Mouse (Mus musculus) CH12F3 (cell line): ENCODE results near the gene Mrps27.

Experiments
- in situ Hi-C: fragments of 300-500 bp; cut with MboI; formaldehyde crosslinking; loops from 2 replicates; pipeline ENCODE4 v1.14.3; 2020; ENCODE audit warnings: low sequenced_read_pairs

Mrps27 gene

DNA sequence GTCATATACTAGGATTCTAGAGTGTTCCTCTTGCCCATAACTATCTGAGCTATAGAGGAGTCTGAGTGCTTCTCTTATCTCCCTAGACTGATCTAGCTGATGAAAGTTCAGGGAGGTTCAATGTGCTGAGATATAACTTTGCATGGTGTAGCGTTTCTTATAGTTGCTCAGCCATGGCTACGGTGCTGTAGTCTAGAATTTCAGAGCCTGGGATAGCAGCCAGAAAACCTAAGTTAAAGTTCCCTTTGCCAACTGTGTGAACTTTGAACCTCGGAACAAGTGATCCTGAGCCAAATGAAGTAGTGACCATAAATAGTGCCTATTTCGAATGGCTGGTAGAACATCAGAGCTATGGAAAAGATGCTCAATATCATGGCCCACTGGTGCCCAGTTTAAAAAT lies 115.0 kb downstream of the Mrps27 start:
- in situ Hi-C loops, result no loop called here

DNA sequence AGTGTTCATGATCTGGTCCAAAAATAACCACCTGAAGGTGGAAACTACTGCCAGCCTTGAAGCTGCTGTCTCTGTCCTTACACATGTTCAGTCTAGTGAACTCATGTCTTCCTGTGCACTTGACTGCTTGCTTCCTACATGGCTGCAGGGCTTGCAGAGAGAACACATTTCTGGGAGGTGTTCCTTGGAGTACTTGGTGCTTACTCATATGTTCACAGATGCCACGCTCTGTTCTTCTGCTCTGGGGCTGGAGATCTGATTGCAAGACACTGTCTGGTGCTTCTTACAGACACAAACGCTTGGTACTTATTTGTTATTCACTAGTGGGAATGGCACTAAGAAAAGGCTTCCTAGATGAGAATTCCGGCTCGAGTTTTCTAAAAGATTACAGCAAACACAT lies 117.3 kb downstream of the Mrps27 start:
- in situ Hi-C loops, result no loop called here

DNA sequence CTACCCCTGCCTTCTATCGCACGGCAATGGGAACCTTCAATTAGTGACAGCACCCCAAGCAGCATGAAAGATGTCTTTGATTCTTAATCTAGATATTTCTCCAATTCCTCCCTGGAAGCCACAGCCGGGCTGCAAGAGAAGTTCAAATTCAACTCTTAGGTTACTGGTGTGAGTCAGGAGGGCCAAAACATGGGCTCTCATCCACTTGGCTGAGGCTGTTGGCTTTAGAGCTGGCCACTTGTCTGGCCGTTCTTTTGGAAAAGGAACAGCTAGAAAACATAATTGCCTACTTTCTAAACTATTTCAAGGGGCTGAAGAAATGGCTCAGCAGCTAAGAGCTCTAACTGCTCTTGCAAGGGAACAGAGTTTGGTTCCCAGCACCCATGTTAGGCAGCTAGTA lies 120.0 kb downstream of the Mrps27 start:
- in situ Hi-C loops, result no loop called here
